Mouse (Mus musculus) stomach, postnatal 0 days (tissue): ENCODE measurements around the gene Tshz2.

Source experiments
- CTCF ChIP-seq: IDR thresholded peaks from 2 replicates; pipeline ENCODE4 v1.5.1; 2016; ENCODE audit warnings: antibody characterized with exemption, low read depth, mild to moderate bottlenecking, moderate library complexity
- EP300 ChIP-seq: optimal IDR thresholded peaks from 2 replicates; pipeline ENCODE3; 2016; ENCODE audit warnings: antibody characterized with exemption

DNA sequence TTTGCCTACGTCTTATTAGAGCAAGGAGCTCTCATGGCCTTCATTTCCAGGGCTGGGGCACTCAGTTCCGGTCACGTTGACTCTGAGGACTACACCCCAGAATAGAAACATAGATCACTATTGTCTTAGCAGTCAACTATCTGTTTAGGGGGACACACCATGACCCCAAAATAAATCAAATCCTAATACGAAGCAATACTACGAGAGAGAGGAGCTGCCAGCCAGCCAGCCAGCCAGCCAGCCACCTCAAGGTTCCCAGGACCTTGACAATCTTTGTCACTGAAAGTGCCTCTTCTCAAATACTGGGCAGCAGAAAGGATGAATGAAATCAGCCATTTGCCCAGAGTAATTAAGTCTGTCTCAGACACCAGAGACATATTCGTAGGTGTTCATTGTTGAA is 393.1 kb downstream of the Tshz2 start:
- TF ChIP-seq EP300 (no peak), CTCF (no peak)
